Mouse (Mus musculus) embryonic facial prominence, embryonic 13.5 days (tissue): ENCODE data around the gene Ano1. TPM values are rescaled to one million over a fixed set of nuclear protein-coding genes. Genes with fewer than 3 reads are reported as not detected.

Experiments
- ATAC-seq: fragments of 200-750 bp; cut with Nextera tagmentation; 2 replicates; pipeline ENCODE4 v1.8.0; 2017; ENCODE audit warnings: low read depth; ENCODE audit not compliant: insufficient number of reproducible peaks, insufficient read depth, low FRiP score, low TSS enrichment
- H3K27ac ChIP-seq: fragments of 300-500 bp; sonication (generic); 2 replicates; pipeline ENCODE4 v1.5.1; 2015; ENCODE audit warnings: moderate library complexity, mild to moderate bottlenecking, inconsistent platforms
- H3K27me3 ChIP-seq: fragments of 300-500 bp; sonication (generic); 2 replicates; pipeline ENCODE4 v1.6.1; 2015; ENCODE audit warnings: mild to moderate bottlenecking, inconsistent platforms
- H3K36me3 ChIP-seq: fragments of 300-500 bp; sonication (generic); 2 replicates; pipeline ENCODE4 v1.6.1; 2015; ENCODE audit warnings: mild to moderate bottlenecking, inconsistent platforms
- H3K4me1 ChIP-seq: fragments of 300-500 bp; sonication (generic); 2 replicates; pipeline ENCODE4 v1.6.1; 2015; ENCODE audit warnings: inconsistent platforms
- H3K4me2 ChIP-seq: fragments of 300-500 bp; sonication (generic); 2 replicates; pipeline ENCODE4 v1.6.1; 2015; ENCODE audit warnings: moderate library complexity, mild to moderate bottlenecking, inconsistent platforms
- H3K4me3 ChIP-seq: fragments of 300-500 bp; sonication (generic); 2 replicates; pipeline ENCODE4 v1.5.1; 2015; ENCODE audit warnings: mild to moderate bottlenecking, inconsistent platforms
- H3K9ac ChIP-seq: fragments of 300-500 bp; sonication (generic); 2 replicates; pipeline ENCODE4 v1.6.1; 2015; ENCODE audit warnings: mild to moderate bottlenecking, inconsistent platforms
- H3K9me3 ChIP-seq: fragments of 300-500 bp; sonication (generic); 2 replicates; pipeline ENCODE4 v1.6.1; 2016; ENCODE audit warnings: inconsistent platforms
- WGBS: fragments of 180-500 bp; shearing (Covaris S2); methylation state at CpG from one replicate; pipeline ENCODE4 v1.1.7; 2015; ENCODE audit warnings: mixed read lengths; 5-methylcytosine and 5-hydroxymethylcytosine counted together
- polyA plus RNA-seq: library from polyadenylated mRNA; unstranded; fragments of >200 nt; fragmentation: Nextera tagmentation; extraction: Ambion mirVana; gene quantifications from 2 replicates; pipeline ENCODE4 v1.2.1, GENCODE M21; 2015

Ano1 gene
- polyA plus RNA-seq, 1 experiment from 2014 or later: 12.8 TPM

GRCm38 (mm10) chr7:144764537-144765282, 12.9 kb upstream of the Ano1 start:
- no peak overlapping the region for H3K4me3 ChIP-seq
- ATAC-seq: no peak
- no peaks in the 10 kb centered on the region for H3K36me3 ChIP-seq
- H3K27me3 ChIP-seq: no peaks in the 10 kb centered on the region
- 74% methylated on average over 11 of the region's 11 CpGs for WGBS
- no peak overlapping the region for H3K27ac ChIP-seq
- H3K4me1 ChIP-seq: peaks cover 6% of the 10 kb centered on the region
- H3K9me3 ChIP-seq: no peaks in the 10 kb centered on the region
- H3K9ac ChIP-seq: no peak overlapping the region
- no peak overlapping the region for H3K4me2 ChIP-seq

GRCm38 (mm10) chr7:144764013-144764412, 12.2 kb upstream of the Ano1 start:
- WGBS: 65% methylated on average over 2 of the region's 2 CpGs
- Histone ChIP-seq H3K9ac (no peak overlapping the region), H3K36me3 (no peaks in the 10 kb centered on the region), H3K4me1 (no peaks in the 10 kb centered on the region), H3K9me3 (no peaks in the 10 kb centered on the region), H3K27me3 (no peaks in the 10 kb centered on the region), H3K27ac (no peak overlapping the region), H3K4me3 (no peak overlapping the region), H3K4me2 (no peak overlapping the region)
- ATAC-seq: no peak

GRCm38 (mm10) chr7:144762496-144763235, 10.9 kb upstream of the Ano1 start:
- Histone ChIP-seq H3K27ac (no peak overlapping the region), H3K4me2 (no peak overlapping the region), H3K4me1 (no peaks in the 10 kb centered on the region), H3K9me3 (no peaks in the 10 kb centered on the region), H3K27me3 (no peaks in the 10 kb centered on the region), H3K4me3 (no peak overlapping the region), H3K36me3 (no peaks in the 10 kb centered on the region), H3K9ac (no peak overlapping the region)
- WGBS: 65% methylated on average over 16 of the region's 16 CpGs
- no peak for ATAC-seq

- no peaks in the 10 kb centered on the region for H3K36me3 ChIP-seq
- WGBS: 54% methylated on average over 9 of the region's 9 CpGs
These were observed 8.5 kb upstream of the Ano1 start for GRCm38 (mm10) chr7:144760228-144760627.

GRCm38 (mm10) chr7:144759455-144759854, 7.7 kb upstream of the Ano1 start:
- ATAC-seq: no peak
- Histone ChIP-seq H3K27me3 (no peaks in the 10 kb centered on the region), H3K4me1 (no peaks in the 10 kb centered on the region), H3K4me2 (no peak overlapping the region), H3K9me3 (no peaks in the 10 kb centered on the region), H3K27ac (no peak overlapping the region), H3K4me3 (no peak overlapping the region), H3K36me3 (no peaks in the 10 kb centered on the region), H3K9ac (no peak overlapping the region)
- 68% methylated on average over 2 of the region's 2 CpGs for WGBS

More at GRCm38 (mm10) chr7:144760228-144760627, 8.5 kb upstream of the Ano1 start:
- no peak overlapping the region for H3K27ac ChIP-seq
- no peaks in the 10 kb centered on the region for H3K4me1 ChIP-seq
- H3K9me3 ChIP-seq: no peaks in the 10 kb centered on the region
- H3K4me2 ChIP-seq: no peak overlapping the region
- no peak overlapping the region for H3K9ac ChIP-seq
- no peaks in the 10 kb centered on the region for H3K27me3 ChIP-seq
- ATAC-seq: no peak
- H3K4me3 ChIP-seq: no peak overlapping the region

- no peaks in the 10 kb centered on the region for H3K27me3 ChIP-seq
- ATAC-seq: no peak
These were observed 4.0 kb upstream of the Ano1 start for GRCm38 (mm10) chr7:144755511-144756378.

GRCm38 (mm10) chr7:144754722-144755121, 2.9 kb upstream of the Ano1 start:
- H3K27ac ChIP-seq: no peak overlapping the region

More at GRCm38 (mm10) chr7:144755511-144756378, 4.0 kb upstream of the Ano1 start:
- no peaks in the 10 kb centered on the region for H3K4me1 ChIP-seq
- no peak overlapping the region for H3K4me2 ChIP-seq
- no peaks in the 10 kb centered on the region for H3K36me3 ChIP-seq
- H3K9ac ChIP-seq: no peak overlapping the region
- whole genome bisulfite sequencing: 73% methylated on average over 11 of the region's 11 CpGs
- H3K27ac ChIP-seq: no peak overlapping the region
- H3K4me3 ChIP-seq: no peak overlapping the region
- no peaks in the 10 kb centered on the region for H3K9me3 ChIP-seq

GRCm38 (mm10) chr7:144753657-144754031, 1.9 kb upstream of the Ano1 start:
- Histone ChIP-seq H3K4me2 (no peak overlapping the region), H3K9ac (no peak overlapping the region), H3K27ac (no peak overlapping the region), H3K27me3 (no peaks in the 10 kb centered on the region), H3K9me3 (no peaks in the 10 kb centered on the region), H3K36me3 (no peaks in the 10 kb centered on the region), H3K4me3 (no peak overlapping the region), H3K4me1 (no peaks in the 10 kb centered on the region)
- WGBS: 90% methylated on average over 9 of the region's 9 CpGs
- no peak for ATAC-seq

More at GRCm38 (mm10) chr7:144754722-144755121, 2.9 kb upstream of the Ano1 start:
- ATAC-seq: no peak
- WGBS: 88% methylated on average over 2 of the region's 2 CpGs
- H3K27me3 ChIP-seq: no peaks in the 10 kb centered on the region
- H3K9ac ChIP-seq: no peak overlapping the region
- H3K36me3 ChIP-seq: no peaks in the 10 kb centered on the region
- no peaks in the 10 kb centered on the region for H3K9me3 ChIP-seq
- H3K4me3 ChIP-seq: no peak overlapping the region
- H3K4me2 ChIP-seq: no peak overlapping the region
- H3K4me1 ChIP-seq: no peaks in the 10 kb centered on the region

- H3K9me3 ChIP-seq: no peaks in the 10 kb centered on the region
- no peaks in the 10 kb centered on the region for H3K36me3 ChIP-seq
- no peak overlapping the region for H3K4me3 ChIP-seq
- H3K27ac ChIP-seq: no peak overlapping the region
- H3K4me1 ChIP-seq: no peaks in the 10 kb centered on the region
- no peak for ATAC-seq
- 78% methylated on average over 14 of the region's 14 CpGs for WGBS
- H3K9ac ChIP-seq: no peak overlapping the region
- no peaks in the 10 kb centered on the region for H3K27me3 ChIP-seq
- H3K4me2 ChIP-seq: no peak overlapping the region
These were observed 1.3 kb upstream of the Ano1 start for GRCm38 (mm10) chr7:144752919-144753656.

GRCm38 (mm10) chr7:144747756-144748155, 4.0 kb downstream of the Ano1 start:
- Histone ChIP-seq H3K4me3 (no peak overlapping the region), H3K27ac (no peak overlapping the region), H3K9ac (no peak overlapping the region), H3K9me3 (no peaks in the 10 kb centered on the region), H3K4me2 (no peak overlapping the region), H3K27me3 (peaks cover 3% of the 10 kb centered on the region; the same call in 1 of the 2 replicates), H3K4me1 (no peaks in the 10 kb centered on the region), H3K36me3 (no peaks in the 10 kb centered on the region)
- WGBS: 42% methylated on average over 2 of the region's 2 CpGs
- no peak for ATAC-seq

- no peak overlapping the region for H3K27ac ChIP-seq
- ATAC-seq: no peak
These were observed 5.3 kb downstream of the Ano1 start for GRCm38 (mm10) chr7:144746466-144746865.

More at GRCm38 (mm10) chr7:144746466-144746865, 5.3 kb downstream of the Ano1 start:
- no peak overlapping the region for H3K4me2 ChIP-seq
- no peaks in the 10 kb centered on the region for H3K36me3 ChIP-seq
- H3K9ac ChIP-seq: no peak overlapping the region
- WGBS: 84% methylated on average over 4 of the region's 4 CpGs
- H3K4me1 ChIP-seq: no peaks in the 10 kb centered on the region
- H3K27me3 ChIP-seq: peaks cover 3% of the 10 kb centered on the region; the same call in 1 of the 2 replicates
- H3K4me3 ChIP-seq: no peak overlapping the region
- no peaks in the 10 kb centered on the region for H3K9me3 ChIP-seq
